Mouse (Mus musculus) megakaryocyte progenitor cell, adult 5-6 weeks (primary cell): ENCODE results near the gene Adrm1. TPM values are rescaled to one million over a fixed set of nuclear protein-coding genes. Genes with fewer than 3 reads are reported as not detected.
A peak's percentile ranks its signal among the peaks of the same experiment; 100 is the strongest.
"Not testable (repeated sequence)": the region's sequence is repeated elsewhere in the genome, so short reads cannot be mapped to it uniquely, and the experiment has no call there.

Experiments used
- ATAC-seq: replicated peaks from 2 replicates; pipeline ENCODE4 v1.8.0; 2016; ENCODE audit warnings: mild to moderate bottlenecking, moderate TSS enrichment, inconsistent platforms; ENCODE audit not compliant: poor library complexity
- total RNA-seq, 2 experiments: library from RNA; stranded (forward) in 1 of 2; stranded (reverse) in 1 of 2; fragments of 157-497, 149-512 nt in 1 of 2; fragments of 200-1000 nt in 1 of 2; gene quantifications; 2 replicates each; pipeline versions ENCODE4 v1.2.3 to v1.2.4; 2015 to 2017

Adrm1 gene
- total RNA-seq (2015) (67.6 and 85.2 TPM in 2 replicates), total RNA-seq (2017) (52.9 and 84.5 TPM in 2 replicates)

DNA sequence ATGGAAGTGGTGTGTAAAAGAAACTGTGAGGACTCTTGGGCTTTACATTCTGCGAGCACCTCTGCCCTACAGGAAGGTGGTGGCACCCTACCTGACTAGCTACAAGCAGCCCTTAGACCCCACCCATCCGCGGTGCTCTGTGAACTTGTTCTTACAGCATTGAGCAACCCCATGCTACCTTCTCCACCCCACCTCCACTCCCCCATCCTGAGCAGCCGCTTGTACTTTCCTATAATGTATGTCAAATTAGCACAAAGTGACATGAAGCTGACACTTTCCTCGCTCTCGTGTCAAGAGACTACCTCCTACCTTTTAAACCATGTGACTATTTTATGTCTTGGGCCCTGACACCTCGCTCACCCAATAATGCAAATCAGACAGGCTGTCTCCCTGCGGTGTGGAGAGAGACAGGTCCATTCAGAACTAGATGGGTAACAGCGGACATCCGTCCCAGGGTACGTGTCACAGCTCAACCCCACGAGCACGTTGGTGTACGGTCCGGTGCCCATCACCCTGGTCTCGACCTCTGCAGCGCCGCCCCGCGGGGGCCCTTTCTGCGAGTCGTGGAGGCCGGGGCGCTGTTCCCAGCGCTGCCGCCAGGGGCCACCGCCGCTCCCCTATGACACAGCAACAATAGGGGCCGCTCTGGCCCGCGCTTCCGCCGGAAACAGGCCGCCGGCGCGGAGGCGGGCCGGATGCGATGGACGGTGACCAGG is at the start of gene Adrm1:
TSS of gene Adrm1 (plus strand) at position 680 of the 716 bp plus-strand sequence.
- ATAC-seq: peak; percentile 83

DNA sequence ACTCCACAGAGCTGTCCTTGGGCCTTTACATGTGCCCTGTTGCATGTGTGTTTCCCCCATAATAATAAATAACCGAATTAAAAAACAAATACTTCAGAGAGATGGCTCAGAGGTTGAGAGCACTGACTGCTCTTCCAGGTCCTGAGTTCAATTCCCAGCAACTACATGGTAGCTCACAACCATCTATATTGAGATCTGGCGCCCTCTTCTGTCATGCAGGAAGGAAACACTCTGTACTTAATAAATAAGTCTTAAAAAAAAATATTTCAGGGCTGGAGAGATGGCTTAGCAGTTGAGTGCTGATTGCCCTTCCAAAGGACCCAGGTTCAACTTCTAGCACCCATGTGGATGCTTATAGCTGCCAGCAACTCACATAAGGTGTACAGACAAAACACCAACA is 47.1 kb upstream of the Adrm1 start:
- ATAC-seq: no peak

DNA sequence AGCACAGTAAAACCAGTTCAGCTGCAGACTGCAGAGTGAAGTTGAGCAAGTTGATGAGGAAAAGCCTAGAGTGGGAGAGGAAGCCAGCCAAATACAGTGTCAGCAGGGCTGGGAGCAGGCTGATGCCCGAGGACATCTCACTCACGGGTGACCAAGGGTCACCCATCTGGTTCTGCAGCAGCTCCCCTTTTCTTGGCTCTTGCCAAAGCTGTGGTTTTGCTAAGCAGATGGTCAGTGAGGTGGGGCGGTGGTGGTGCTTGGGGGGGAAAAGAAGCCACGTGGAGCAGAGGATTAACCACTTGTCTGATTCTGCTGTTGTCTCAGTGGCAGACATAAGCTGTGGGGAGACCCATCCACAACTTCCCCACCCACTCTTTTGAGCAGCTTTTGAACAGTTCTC is 45.1 kb upstream of the Adrm1 start:
- ATAC-seq: peak; percentile 70

DNA sequence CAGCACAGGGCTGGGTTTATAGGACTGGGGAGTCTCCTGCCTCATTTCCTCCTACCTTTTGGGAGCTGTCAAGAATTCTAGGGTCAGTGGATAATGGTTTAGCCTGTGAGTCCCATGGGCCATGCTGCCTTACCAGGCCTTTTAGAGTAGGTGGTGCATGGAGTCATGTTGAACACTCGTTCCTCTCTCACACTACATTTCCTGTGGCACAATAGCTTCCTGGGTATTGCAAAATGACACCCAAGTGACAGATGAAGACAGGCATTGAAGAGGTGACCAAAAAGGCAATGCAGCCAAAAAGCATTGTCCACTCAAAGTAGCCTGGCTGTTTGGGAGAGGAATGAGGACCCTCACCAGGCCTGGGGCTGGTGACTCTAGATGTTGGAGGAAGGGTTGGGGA is 43.6 kb upstream of the Adrm1 start:
- peak; percentile 85 for ATAC-seq

DNA sequence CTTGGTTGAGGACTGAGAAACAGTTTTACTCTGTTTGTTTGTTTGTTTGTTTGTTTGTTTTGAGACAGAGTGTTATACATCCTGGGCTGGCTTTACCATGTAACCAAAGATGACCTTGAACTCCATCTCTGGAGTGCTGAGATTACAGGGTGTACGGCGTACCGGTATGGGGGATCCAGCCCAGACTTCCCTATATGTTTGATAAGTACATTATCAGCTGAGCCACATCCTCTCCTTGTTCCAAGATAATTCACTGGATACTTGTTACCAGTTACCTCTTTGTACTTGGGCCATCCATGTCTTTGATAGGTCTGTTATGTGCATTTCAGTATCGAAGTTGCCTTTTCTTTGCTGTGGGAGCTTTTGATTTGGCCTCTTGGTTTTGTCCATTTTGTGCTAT is 38.1 kb upstream of the Adrm1 start:
- no peak for ATAC-seq

DNA sequence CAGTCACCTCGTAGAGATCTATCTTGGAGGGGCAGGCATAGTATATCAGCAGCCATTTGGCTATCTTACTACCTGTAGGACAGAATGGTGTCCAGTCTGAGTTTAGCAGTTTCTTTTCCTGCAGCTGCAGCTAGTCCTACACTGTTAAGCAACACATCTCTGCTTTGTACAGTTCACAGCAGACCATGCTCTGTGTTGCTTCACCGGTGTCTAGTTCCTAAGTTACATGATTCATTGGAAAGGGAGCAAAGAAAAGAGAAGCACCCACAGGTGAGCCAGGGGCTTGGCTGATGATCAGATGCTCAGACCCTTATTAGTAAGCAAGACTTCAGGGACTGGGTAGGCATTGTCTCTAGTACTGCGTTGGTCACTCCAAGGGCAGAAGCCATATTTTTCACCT is 37.4 kb upstream of the Adrm1 start:
- peak; percentile 70 for ATAC-seq

DNA sequence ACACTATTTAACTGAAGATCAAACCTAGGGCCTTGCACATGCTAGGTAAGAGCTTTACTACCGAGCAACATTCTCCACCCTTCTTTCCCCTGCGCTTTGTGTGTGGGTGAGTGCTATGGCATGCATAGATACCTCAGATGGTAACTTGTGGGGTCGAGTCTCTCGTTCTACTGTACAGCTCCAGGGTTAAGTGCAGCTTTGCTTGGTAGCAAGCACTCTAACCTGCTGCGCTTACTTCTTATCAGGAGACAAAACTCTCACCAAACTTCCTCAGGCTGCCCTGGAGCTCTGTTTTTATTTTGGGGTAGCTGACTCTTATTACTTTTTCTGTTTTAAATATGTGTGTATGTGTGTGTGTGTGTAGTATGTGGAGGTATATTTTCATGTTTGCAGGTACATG is 35.9 kb upstream of the Adrm1 start:
- ATAC-seq: peak; percentile 39; the same call in 1 of the 2 replicates

DNA sequence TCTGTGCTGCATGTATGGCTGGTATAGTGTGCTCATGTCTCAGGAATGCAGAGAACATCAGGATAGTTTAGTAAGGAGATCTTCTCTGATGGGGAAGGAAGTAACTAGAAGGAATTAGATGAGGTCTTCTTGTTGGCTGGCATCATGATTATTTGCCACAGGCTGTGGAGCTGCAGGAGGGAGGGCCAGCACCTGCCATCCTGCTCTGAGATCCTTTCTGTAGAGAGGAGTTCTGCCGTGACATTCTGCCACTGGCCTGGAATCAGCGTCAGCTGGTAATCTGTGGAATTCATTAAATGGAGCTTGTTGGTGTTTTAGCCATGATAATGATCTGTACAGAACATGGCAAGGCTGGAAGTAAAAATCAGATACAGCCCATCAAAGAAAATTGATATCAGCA is 25.2 kb upstream of the Adrm1 start:
- ATAC-seq: no peak

DNA sequence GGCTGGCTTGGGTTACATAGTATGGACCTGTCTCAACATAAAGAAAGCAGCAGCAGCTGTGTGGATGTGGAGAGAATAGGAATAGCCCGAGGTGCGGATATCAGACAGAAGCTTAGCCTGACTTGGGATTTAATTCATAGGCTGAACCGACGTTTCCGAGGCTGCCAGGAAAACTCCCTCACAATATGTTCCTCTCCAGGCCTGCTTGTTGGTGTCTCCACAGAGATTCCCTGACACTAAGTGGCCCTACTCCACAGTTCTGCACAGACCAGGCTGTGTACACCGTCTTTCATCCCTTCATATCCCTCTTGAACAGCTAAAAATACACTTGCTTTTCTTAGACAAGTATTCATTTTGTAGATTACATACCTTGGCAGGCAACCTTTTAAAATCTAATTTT is 23.9 kb upstream of the Adrm1 start:
- ATAC-seq: no peak

DNA sequence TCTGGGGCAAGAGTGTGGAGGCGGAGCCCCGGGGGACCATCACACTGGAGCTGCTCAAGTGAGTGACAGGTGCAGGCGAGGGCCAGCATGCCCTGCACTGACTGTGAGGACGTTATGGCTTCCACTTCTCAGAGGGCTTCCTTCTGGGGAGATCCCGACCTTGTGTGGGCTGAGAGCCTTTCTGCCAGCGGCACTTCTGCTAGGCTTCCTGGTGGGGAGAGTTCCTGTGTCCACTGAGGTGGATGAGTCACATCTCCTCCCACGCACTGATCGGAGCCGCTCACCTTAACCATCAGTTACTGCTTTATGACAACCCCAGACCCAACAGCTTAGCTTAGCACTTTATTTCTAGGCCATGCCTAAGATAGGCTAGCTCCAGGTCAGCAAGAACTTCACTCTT is 22.7 kb upstream of the Adrm1 start:
- ATAC-seq: no peak

DNA sequence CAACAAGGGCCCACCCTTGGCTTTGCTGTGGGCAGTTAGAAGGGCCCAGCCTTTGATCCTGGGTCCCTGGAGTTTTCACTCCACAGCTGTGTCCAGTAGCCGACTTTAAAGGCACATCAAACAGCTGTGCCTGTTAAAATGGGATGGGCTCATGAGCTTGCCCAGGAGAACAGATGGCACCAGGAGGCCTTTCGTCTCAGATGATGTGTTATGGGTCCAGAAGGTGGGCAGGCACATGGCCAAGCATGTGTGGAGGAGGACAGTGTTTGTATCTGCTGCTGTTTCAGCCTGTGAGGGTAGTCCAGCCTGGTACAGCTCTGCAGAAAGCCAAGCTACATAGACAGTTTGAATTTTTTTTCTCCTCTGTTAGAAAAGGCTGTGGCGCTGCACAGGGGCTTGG is 16.5 kb upstream of the Adrm1 start:
- no peak for ATAC-seq

DNA sequence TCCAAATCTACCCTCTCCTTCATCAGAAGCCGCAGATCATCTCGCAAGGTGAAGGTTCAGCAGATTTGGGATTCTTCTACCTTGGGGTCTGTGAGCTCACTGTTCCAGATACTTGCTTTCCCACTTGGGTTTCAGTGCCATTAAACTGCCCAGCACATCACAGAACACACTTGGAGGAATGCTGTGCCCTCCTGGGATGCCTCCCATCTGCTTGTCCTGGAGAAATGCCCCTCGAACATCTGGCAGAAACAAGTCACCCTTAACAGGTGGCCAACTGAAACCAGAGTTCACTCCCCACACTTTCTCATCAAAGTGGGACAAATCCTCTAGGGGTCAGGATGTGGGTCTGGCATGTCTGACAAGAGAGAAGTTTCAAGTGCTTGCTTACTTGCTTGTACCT is 12.7 kb upstream of the Adrm1 start:
- ATAC-seq: no peak

DNA sequence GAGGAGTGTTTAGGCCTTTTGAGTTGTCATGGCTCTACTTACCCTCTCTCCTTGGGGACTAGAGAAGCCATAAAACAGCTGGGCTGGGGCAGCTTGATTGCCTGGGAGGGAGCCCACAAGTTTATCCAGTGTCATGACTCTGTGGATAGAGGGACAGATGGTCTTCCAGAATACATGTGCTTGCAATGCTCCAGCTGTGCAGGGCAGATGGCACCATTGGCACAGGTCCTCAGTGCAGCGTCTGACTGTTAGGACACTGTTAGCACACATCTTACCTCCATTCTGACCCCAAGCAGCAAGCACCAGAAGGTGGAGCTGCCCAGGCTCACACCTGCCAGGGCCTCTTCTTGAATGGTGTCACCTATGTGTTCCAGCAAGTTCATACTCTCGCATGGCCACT is 5.4 kb upstream of the Adrm1 start:
- no peak for ATAC-seq

DNA sequence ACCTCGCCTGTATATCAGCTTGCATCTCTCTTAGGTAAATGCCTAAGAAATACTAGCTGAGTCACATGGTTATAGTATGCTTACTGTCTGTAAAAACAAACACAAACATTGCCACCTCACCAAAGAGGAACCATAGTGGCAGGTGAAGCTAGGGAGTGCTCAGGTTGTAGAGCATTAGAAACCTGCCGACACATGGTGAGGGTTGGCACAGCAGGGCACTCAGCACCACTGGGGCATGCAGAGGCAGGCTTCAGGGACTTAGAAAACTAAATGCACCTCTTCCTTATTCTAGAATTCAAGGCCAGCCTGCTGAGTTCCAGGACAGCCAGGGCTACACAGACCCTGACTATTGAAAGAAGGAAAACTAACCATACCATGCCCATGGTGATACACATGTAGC is 4.4 kb upstream of the Adrm1 start:
- no peak for ATAC-seq

DNA sequence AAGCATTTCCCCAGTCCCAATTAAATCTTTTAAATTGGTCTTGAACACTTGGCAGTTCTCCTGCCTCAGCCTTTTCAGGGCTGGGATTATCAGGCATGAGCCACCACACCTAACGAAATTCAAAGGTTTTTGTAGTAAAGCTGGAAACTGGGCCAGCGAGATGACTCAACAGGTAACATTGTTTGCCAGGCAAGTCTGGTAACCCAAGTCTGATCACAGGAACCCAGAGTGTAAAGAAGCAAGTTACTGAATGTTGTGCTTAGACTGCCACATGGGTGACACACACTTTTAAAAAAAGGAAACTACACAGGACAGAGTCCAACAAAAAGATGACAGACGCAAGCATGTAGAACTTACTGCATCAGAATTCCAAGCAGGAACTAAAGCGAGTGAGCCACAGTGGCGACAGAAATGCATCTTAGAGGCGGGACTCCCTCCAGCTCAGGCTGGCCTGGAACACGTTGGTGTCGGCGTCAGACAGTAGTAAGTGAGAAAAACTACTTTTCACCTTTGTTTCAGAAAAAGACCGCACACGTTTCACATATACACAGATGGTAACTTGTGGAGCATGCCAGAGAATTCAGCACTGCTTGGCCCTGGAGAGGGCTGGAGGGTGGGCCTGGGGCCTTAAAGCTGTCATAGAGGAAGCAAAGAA is 1.0 kb upstream of the Adrm1 start:
- ATAC-seq: no peak

DNA sequence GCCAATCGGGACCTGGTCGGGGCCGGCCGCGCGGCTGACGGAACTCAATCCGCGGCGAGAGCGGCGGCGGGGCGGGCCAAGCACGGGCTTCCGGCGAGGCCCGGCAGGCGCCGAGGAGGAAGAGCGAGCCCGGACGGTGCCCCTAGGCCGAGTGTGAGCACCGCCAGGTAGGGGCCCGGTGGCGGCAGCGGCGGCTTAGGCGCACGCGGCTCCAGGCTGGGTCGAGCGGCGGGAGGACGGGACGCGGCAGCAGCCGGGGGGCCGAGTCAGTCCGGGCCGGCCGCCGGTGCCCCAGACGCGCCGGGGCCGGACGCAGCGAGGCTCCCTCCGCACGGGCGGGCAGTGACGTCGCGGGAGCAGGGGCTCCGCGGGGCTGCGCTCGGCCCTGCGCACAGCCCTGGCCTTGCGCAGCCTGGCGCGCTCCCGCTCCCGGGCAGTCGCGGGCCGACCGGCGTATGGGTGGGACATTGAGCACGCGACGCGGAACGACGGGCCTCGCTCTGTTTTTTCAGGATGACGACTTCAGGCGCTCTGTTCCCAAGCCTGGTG is 311 bp downstream of the Adrm1 start:
- ATAC-seq: peak; percentile 29

DNA sequence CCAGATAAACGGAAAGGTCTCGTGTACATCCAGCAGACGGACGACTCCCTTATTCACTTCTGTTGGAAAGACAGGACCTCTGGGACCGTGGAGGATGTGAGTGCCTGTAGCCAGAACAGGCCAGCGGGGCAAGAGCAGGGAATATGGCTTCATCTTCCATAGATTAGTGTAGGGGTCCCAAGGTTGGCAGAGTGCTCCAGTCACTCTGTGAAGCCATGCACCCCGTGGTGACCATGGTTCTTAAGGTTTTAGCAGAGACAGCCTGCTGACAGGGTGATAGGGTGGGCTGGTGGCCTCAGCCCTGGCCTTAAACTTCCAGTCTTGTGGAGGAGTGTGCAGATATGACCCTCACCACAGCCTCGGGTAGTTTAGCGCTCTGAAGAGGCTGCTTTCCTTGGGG is 867 bp downstream of the Adrm1 start:
- ATAC-seq: no peak

DNA sequence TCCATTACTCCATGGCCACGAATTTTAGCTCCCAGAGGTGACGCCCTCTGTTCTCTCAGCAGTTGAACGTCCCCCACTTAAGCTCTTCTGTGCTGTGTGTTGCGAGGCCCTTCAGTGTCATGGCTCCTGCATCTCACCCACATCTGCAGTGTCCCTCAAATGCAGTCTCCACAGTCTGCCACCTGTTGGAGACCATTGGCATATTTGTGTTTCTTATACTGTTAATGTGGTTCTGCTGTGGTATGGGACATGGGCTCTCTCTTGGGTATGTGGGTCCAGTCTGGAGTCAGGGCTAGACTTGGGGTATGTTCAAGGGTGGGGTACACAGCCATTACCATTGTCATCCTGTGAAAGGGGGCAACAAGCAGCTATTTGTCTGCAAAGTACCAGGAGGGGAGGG is 1.9 kb downstream of the Adrm1 start:
- peak; percentile 42 for ATAC-seq

DNA sequence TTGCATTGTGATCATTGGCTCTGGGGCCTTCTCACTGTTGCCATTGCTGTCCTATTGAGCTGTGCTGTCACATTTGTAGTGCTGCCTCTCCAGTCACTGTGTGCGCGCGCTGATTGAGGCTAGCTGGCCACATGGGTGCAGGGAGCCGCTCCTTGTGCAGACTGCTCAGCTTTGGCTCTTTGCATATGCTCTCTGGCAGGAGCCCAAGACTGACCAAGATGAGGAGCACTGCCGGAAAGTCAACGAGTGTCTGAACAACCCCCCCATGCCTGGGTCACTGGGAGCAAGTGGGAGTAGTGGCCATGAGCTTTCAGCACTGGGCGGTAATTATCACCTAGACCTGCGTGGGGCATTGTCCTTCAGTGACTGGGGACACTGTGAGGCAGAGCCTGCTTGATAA is 2.4 kb downstream of the Adrm1 start:
- ATAC-seq: not testable (repeated sequence)

DNA sequence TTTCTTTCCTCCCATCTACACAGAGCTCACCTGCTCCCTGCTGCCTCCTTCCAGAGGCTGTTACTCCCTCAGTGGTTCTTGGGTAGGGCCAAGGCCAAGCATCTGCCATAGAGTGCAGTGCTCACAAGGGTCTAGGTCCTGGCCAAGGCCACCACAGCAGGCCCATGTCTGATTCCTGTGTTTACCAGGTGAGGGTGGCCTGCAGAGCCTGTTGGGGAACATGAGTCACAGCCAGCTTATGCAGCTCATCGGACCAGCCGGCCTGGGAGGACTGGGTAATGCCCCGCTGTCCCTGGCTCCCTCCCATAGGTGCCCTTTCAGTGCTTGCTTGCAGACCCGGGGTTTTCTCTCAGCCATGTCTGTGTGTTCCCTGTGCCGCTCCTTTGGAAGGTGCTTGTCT is 2.8 kb downstream of the Adrm1 start:
- ATAC-seq: no peak

DNA sequence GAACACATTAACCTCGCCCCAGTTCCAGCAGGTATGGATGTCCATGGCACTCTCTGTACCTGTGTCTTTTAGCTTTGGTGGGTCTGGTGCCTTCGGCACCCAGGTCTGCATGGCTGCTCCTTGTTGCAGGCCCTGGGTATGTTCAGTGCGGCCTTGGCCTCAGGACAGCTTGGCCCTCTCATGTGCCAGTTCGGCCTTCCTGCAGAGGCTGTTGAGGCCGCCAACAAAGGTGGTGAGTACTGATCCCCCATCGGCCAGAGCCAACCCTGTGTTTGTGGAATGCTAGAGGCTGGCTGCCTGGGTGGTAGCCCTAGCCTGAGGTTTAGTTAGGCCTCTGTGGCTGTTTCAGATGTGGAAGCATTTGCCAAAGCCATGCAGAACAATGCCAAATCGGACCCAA is 4.4 kb downstream of the Adrm1 start:
- no peak for ATAC-seq

DNA sequence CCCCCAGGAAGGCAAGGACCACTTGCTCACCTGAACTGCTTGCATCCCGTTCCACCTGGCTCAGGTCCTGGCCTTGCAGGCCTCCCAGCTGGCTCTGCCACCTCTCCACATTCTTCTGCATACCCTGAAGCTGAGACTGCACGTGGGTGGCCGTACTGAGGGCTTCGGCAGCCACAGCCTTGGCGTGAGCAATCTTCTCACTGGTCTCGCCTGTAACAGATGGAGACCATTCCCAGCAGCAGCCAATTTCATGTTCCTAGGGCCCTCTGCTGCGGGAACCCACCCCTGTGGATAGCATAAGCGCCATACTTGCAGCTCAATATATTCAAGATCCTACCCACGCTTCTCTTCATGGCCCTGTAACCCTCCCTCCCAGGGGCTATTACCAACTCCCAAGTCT is 10.3 kb downstream of the Adrm1 start:
- no peak for ATAC-seq
